Mouse (Mus musculus): ENCODE results near the gene Nphp4.
"Not testable (repeated sequence)": the region's sequence is repeated elsewhere in the genome, so short reads cannot be mapped to it uniquely, and the experiment has no call there.

Gene Nphp4

DNA sequence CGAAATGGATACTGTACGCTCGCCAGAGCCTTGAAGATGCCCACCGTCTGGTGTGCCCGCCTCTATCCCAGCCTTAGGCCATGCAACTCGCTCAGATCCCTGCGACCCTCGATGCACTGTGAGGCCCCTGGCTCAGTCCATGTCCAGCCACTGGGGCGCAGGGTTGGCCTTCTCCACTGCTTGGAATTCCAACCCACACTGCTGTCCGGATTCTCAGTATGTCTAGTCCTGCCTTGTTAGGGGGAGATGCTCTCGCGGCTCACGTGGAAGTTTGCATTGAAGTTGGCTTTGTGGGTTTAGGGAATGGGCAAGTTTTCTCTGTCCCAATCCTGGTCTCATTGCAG lies 1.7 kb downstream of the Nphp4 start:
- no peak for DNase-seq (ENCODE audit: low spot score)

DNA sequence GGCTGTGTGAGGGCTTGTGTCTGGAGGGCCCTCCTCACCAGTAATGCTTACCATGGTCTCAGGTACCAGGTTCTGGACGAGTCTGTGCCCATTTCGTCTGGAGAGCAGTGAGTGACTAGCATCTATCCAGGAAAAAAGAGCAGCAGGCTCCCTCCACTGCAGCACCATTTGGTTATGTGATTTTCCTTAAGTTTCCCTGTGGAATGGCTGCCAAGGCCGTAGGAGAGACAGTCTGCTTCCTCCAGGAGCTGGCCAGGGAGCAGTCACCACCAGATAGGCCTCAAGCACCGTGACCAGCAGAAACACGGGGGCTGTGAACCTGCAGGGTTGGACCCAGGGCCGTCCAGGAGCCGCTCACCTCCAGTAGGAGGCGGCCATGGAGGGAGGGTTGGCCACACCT lies 3.9 kb downstream of the Nphp4 start:
- DNase-seq (ENCODE audit: low spot score): no peak

DNA sequence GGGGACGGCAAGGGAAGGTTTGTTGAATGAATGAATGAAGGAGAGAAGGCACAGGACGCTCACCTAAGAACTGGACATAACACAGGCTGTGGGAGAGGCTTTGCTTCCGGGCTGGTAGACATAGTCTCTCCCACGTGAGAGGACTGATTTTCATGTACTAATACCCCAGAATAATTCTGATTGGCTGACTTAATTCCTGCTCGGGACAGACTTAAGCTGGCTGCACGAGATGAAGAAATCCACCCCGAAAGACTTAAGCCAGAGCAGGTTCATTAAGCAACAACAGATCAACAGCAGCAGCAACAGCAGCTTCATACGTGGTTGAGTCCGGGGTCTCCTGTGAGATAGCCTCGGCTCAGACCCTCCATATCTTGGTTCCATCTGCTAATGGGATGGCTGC lies 11.5 kb downstream of the Nphp4 start:
- DNase-seq (ENCODE audit: low spot score): no peak

DNA sequence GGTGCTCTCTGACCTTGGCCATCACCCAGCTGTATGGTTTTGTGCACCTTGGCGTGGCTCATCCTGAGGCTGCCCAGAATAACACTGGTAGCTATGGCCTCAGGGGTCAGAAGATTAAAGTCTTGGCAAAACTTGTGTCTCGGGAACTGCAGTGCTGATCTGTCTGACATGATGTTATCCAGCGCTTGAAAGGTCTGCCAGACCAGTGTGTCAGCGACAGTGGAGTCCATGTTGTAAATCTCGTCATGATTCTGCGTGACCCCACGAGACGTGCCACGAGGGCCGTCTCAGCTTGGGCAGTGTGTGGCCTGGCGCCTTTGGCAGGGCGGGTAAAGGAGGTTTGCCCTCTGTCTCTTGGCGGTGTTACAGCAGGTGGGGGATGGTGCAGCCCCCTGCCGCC lies 13.8 kb downstream of the Nphp4 start:
- DNase-seq (ENCODE audit: low spot score): no peak

DNA sequence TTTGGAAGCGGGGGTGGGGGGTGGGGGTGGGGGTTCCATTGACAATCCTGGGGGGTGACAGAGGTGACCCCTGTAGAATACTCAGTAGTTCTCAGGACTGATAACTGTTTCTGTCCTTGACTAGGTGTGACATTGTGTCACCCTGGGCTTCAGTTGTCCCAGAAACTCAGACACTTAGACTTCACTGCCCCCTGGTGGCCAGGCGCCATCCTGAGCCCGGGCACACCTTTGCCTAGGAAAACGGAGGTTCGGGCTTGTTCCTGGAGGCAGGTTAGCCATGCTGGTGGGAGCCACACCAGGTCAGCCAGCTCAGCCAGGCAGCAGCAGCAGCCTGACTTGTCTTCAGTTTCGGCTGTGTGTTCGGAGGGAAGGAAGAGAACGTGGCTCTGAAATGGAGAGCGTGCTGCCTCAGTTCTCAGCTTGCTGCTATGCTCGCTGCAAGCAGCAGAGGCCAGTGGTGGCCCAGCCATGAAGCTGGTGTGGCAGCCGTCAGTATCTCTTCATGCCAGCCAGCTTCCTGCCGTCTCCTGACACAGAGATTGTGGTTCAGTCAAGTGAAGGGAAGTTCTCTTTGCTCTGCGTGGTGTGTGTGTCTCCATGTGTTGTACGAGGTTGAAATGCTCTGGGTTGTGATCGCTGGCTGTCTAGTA lies 14.9 kb downstream of the Nphp4 start:
- DNase-seq (ENCODE audit: low spot score): peak; percentile 83

DNA sequence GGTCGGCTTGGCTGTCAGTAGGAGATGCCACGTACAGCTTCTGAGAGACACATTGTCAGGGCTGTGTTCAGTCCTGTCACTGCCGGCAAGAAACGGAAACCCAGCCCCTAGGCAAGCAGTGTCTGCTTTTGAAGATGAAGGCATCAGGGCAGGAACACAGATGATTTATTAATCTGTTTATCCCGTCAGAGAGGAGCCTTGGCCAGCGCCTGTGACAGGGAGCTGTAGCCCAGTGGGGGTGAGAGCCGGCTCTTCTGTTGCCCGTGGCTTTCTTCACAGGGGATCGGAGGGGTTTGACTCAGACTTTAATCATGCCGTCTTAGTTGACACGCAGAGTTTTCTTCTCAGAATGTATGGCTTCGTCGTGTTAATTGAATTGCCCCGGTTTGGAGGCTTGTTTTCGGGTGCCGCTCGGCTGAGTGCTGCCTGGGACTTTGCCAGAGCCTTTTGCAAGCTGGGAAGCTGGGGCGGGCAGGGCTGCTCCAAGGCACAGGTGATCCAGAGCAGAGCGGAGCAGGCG lies 17.9 kb downstream of the Nphp4 start:
- DNase-seq (ENCODE audit: low spot score): no peak

DNA sequence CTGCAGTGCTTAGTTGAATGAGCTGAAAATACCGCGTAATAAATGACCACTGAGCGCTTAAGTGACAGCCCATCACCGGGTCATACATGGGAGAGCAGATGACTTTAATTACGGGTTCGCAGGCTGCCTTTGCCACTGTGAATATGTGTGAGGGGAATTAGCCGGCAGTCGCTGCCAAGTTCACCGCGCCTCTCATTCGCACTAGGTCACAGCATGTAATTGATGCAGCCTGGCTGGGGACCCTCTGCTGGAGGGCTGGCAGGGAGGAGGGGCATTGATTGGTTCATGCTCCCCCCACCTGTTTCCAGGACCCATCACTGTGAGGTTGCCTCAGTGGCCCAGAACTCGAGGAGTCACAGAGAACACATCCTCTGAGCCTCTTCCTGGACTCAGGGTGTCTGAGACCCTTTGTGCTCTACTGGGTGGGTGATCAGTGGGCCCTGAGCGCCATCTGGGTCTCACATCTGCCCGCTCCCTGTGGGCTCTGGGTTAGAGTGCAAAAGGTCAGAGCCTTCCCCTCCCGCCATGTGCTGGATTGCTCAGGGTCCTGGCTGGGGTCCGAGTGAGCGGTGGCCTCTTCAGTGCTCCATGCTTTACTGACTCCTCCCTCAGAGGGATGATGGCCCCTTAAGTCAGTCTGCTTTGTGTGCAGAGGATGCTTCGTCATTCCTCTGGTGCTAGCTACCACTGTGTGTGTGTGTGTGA lies 35.9 kb downstream of the Nphp4 start:
- DNase-seq (ENCODE audit: low spot score): peak; percentile 81

DNA sequence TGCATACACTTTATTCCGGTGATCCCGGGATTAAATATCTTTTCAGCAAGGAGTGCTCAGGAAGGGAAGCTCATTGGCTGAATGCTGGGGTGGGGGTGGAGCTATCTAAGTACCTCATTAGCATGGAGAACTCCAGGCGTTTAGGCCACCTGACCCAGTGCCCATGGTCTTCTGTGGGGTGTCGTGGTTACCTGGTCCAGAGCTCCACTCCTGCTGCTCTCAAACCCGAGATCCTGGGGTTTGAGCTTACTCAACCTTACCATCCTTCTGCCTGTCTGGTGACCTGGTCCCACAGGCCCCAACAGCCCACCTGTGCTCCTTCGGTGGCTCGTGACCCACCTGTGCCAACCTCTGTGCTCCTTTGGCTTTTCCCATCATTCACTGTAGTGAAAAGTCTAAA lies 38.4 kb downstream of the Nphp4 start:
- no peak for DNase-seq (ENCODE audit: low spot score)

DNA sequence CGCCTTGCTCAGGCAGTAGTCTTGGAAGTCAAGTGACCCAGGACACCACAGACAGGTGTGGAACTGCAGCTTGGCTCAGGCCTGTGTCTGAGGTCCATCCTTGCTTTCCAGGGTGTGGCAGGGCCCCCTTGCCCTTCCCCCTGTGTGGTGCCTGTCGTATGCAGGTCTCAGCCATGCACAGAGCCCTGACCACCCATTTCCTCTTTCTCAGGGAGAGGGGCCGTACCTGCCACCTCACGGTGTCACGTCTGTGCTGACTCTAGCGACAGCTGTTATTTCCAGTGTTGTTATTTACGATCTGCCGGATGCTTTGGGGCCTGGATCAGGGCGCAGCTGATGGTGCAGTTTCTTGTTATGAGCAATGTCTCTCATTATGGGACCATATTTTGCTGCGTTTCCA lies 42.6 kb downstream of the Nphp4 start:
- no peak for DNase-seq (ENCODE audit: low spot score)

DNA sequence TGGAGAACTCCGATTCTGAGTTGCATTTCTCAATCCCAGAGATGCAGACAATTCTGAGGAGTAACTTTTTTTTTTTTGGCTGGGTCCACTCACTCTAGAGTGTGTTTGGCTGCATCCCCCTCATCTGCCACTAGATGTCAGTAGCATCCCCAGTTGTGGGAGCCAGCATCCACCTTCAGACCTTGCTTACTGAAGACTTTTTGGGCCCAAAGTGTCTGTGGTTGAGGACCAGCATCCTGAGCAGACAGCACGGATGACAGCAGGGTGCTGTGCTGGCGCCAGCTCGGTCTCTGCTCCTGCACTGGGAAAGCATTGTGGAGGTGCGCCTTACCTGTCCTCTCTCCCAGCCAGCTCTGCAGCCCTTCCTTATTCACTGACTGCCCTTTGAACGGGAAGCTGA lies 43.6 kb downstream of the Nphp4 start:
- peak; percentile 83 for DNase-seq (ENCODE audit: low spot score)

DNA sequence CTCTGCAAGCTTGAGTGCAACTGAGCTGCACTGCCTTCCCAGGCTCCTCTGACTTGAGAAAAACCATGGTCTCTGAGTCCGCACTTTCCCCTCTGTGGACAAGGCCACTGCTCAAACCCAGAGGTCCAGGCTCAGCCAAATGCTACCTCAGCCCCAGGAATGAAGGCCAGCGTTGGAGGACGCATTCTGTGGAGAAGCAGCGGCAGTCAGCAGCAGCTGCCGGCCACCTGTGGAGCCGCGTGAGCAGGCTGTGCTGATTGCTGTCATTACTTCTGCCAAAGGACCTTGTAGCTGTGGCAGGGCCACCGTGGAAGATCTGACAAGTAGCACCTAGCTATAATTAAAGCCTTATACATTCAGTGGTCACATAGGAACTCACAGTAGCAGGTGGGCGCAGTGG lies 56.4 kb downstream of the Nphp4 start:
- DNase-seq (ENCODE audit: low spot score): peak; percentile 32

DNA sequence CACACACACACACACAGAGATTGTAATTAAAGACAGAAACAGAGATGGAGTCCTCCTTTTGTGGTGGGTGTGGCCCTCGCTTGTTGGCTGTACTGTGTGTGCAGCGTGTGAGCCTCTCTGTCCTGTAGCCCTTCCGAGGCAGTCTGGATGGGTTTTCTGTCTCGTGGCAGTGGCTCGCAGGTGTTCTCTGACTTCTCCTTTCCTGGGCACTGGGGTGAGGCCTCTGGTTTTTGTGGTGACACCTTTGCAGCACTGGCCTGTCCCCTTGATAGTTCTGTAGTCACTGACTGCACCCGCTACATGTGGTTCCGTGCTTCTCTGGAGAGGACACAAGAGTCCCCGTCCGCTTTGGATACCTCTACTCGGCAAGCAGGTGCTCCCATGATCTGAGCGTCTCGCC lies 63.2 kb downstream of the Nphp4 start:
- DNase-seq (ENCODE audit: low spot score): no peak

DNA sequence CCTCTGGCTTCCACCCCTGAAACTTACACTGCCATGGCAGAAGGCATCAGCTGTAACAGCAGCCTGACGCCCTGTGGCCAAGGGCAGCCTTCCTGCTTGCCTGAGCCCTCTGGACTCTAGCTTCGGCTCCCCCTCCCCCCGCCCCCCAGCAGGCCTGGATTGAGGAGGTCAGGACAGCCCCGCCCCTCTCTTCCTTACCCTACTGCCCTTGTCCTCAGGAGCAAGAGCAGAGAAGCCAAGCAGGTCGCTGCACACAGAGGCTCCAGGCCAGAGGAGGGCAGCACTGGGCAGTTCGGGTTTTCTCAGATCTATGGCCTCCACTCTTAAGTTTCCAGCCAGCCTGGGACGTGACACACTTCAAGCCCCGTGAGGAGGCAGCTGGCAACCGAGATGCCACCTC lies 64.7 kb downstream of the Nphp4 start:
- peak; percentile 77 for DNase-seq (ENCODE audit: low spot score)

DNA sequence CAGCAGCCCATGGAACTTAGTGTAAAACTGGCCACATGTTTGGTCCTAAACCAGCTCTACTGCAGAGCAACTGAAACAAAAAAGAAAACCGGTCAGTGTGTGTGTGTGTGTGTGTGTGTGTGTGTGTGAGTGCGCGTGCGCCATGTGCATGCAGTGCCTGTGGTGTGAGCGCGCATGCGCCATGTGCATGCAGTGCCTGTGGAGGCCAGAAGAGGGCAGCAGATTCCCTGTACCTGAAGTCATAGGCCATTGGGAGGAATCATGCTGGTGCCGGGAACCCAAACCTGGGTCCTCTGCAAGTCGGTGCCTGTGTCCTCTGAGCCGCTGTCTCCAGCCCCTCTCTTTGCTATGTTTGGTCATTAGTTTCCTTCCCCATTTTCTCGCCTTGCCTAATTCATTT lies 65.9 kb downstream of the Nphp4 start:
- no peak for DNase-seq (ENCODE audit: low spot score)

DNA sequence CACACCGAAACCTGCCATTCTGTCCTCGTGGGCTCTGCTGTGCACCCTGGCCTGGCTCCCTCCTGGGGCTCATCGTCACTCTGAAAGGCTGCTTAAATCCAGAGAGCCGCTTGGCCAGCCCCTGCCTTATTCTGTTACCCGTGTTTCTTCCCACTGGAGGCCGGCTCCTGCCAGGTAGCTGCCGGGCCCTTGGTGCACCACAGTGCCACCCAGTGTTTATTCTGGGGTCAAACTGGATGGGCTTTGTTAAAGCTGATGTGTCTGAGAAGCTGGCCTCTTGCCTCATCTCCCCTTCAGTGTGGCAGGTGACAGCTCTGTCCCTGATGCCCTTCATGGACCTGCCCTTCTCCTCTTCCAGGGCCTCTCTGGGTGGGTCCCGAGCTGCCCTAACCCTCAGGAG lies 70.0 kb downstream of the Nphp4 start:
- peak; percentile 49 for DNase-seq (ENCODE audit: low spot score)

DNA sequence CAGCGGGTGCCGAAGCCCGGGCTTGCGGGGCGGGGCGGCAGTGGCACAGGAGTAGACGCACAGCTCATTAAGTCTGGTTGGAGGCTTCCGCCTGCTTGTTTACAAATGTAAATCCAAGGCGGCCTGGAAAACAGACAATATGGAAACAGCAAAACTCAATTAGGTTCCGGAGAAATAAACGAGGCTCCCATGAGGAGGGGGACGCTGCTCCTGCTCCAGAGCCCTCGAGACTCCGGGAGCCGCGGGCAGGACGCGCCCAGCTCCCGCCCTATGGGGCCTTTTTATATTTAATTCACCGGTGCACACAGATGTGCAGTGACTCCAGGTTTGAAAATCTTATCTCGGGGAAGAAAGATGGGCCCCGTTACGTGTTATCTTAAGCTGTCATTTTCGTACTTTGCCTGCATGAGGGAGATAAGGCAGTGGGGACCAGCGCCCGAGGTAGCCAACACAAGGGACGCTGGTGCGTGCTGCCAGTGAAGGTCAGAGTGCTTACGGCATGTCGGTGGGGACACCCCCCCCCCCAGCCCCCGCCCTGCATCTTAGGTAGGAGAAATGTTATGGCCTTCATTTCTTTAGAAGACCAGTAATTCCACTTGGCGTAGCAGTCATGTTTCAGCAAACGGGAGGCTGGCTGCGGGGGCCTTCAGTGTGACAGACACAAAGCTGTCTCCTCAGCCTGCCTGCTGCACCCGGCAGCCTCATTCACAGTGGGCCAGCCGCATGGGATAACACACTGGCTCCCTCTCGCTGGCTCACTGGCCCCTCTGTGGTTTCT lies 71.6 kb downstream of the Nphp4 start:
- no peak for DNase-seq (ENCODE audit: low spot score)

DNA sequence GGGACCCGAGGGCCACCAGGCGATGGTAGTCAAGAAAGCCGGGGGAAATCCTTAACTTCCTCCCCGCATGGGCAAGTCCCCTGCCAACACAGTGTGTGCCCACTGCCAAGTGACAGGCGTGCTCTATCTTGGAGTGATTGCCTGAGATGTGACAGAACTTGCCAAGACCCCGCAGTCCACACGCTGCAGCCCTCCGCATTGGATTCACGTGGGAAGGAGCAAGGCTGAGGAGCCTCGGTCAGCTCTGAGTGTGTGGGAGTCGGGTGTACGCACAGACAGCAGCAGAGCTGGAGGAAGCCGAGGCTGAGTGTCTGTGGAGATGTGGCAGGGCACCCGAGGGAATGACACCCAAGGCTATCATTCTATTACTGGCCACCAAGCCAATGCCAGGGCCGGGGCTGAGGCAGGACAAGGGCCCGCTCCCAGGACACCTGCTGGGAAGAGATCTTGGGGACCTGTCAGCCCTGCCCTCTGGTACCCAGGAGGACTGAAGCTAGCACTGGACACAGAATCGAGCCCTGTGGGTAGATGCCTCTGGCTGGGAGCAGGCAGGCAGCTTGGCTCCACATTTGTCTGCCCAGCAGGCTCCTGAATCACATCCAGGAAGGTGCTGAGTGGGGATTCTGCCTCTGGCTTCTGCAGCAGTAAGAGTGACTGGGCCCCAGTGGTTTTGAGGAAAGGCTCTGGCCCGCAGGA lies 73.1 kb downstream of the Nphp4 start:
- DNase-seq (ENCODE audit: low spot score): no peak

DNA sequence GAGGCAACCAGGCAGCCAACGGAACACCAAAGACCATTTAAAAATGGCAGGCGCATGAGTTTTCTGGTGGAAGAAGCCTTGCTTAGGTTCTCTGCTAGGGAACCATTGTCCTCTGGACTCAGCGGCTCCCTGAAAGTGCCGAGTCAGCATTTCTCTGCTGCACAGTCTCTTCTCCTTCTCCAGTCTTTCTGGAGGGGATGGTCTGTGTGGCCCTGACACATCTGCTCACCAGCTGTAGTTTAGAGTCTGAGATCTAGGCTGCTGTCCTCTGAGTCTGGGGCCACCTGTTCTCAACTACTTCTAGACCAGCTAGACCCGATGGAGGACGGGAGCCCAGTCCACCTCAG lies 73.7 kb downstream of the Nphp4 start:
- no peak for DNase-seq (ENCODE audit: low spot score)

DNA sequence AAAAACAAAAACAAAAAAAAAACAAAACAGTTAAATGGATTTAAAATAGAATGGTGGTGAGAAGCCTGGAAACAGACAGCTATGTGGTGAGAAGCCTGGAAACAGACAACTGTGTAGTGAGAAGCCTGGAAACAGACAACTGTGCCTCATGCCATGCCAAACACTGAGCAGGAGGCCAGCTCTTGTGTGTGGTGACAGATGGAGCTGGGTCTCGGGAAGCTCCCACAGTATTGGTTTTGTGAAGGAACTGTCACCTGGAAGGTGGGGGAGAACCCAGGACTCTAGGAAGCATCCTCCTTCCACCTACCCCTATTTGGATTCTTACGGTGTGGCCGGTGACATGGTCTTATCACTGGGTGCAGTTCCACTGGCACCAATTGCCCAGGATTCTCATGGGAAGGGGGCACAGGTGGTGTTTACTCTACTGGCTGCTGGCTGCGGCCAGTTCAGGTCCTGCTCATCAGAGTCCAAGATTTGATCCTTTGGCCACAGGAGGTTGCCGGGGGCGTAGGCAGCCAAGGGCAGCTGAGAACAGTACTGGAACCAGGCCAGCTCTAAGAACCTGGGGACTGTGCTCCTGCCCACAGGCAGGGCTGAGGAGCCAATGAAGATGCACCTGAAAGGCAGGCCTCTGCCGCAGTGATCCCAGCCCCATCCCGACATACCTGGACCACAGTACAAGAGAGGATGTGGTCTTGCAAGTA lies 77.2 kb downstream of the Nphp4 start:
- no peak for DNase-seq (ENCODE audit: low spot score)

DNA sequence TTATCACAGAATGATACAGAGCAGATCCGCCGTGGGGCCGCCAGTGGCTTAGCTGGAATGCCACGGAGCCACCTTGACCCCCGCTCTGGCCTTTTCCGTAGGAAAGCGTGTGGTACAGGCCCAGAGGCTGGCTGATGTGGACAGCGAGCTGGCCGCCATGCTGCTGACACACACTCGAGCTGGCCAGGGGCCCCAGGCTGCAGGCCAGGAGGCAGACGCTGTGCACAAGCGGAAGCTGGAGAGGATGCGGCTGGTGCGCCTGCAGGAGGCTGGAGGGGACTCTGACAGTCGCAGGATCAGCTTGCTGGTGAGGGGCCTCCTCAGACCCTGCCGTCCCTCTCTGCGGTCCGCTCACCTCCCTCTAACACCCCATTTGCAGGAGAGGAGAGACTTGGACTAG lies 77.9 kb downstream of the Nphp4 start:
- DNase-seq (ENCODE audit: low spot score): no peak

DNA sequence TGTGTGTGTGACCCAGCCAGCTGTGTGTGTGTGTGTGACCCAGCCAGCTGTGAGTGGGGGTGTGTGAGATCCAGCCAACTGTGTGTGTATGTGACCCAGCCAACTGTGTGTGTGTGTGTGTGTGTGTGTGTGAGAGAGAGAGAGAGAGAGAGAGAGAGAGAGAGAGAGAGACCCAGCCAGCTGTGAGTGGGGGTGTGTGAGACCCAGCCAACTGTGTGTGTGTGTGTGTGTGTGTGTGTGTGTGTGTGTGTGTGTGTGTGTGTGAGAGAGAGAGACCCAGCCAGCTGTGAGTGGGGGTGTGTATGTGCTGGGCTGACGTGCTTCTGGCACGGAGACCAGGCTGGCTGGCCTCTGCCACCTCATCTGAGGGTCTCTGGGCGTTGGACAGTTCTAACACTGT lies 79.3 kb downstream of the Nphp4 start:
- not testable (repeated sequence) for DNase-seq (ENCODE audit: low spot score)

DNA sequence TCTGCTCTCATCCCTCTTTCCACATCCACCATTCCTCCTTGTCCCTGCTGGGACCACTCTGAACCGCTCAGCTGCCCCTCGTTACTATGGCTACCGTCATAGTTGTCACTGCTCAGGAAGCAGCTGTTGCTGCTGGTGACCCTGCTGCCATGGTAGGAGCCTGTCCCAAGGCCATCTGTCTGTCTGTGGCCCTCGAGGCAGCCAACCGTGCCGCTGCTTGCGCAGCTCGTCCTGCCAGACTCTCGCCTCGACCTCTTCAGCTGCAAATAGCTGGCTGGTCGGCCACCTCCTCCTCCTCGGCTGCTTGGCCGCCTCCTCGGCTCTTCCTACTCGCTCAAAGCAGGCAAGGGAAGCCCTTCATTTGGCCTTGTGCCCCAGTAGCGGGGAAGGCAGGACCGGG lies 81.7 kb downstream of the Nphp4 start:
- peak; percentile 70 for DNase-seq (ENCODE audit: low spot score)

Data from retina, embryonic 14.5 days (tissue).